Mouse (Mus musculus): ENCODE measurements around the gene Fgfr2.
"Not testable (repeated sequence)": the region's sequence is repeated elsewhere in the genome, so short reads cannot be mapped to it uniquely, and the experiment has no call there.

Fgfr2 gene

DNA sequence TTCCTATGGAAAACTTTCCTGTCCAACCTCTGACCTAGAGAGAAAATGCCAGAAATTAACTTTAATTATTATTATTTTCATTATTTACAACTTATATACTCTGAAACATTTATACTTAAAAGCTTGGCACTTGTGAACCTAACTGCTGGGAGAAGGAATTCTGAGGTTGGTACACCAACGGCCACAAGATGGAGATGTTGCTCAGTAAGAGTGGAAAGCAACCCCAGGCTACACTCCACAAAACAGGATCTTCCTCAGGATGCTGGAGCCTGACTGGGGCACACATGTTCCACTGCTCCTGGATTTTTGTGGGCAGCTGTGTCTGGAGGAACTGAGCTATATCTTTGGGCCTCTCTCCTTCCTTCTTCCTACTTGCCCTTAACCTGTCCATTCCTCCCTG is 1690.9 kb downstream of the Fgfr2 start:
- DNase-seq (ENCODE audit: low spot score) = no peak

DNA sequence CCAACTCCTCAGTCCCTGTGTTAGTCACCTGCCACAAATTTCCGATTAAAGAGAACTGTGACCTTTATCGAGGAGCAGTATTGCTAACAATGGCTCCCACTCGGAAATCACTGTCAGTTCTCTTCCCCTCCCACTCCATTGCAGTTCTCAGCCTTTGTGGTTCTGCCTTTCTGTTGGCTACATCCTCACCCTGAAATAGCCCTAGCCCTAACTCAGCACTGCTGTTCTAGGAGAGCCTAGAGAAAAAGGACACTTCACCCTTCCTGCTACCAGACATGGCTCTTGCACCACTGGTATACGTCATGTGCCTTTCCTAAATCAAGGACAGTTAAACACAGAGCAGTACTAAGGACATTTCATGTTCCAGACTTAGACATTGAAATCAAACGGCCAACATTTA is 1695.8 kb downstream of the Fgfr2 start:
- DNase-seq (ENCODE audit: low spot score) = no peak

DNA sequence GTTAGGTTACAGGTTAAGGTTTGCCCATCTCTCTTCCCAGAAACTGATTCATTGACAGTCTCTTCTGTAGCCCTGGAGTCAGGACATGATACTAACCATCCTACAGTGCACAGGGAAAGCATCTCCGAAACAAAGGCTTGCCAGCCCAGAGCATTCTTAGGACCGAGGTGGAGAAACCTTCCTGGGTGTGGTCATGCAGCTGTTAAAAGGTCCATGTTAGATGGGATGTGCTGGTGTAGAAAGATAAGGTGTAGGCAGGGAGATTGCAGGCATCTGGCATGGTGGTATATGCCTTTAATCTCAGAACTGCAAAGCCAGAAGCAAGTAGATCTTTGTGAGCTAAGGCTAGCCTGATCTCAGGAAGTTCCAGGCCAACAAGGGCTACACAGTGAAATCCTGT is 1698.2 kb downstream of the Fgfr2 start:
- DNase-seq (ENCODE audit: low spot score) = no peak

DNA sequence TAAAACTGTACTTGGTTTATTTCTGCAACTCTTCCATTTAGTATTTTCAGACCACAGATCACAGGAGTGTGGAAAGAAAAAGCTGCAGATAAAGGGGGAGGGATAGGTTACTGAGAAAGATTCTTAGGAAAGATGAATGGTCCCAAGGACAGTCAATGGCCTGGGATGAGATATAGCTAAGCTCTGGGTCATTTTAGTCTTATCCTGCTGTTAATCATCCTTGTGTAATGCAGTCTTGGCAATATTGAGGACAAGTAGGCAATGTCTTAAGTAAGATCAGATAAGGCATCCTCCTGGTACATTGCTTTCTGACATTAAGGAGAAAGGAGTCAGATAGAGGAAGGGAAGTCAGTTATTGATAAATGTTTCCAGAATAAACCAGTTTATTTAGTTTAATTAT is 1705.5 kb downstream of the Fgfr2 start:
- DNase-seq (ENCODE audit: low spot score) = no peak

DNA sequence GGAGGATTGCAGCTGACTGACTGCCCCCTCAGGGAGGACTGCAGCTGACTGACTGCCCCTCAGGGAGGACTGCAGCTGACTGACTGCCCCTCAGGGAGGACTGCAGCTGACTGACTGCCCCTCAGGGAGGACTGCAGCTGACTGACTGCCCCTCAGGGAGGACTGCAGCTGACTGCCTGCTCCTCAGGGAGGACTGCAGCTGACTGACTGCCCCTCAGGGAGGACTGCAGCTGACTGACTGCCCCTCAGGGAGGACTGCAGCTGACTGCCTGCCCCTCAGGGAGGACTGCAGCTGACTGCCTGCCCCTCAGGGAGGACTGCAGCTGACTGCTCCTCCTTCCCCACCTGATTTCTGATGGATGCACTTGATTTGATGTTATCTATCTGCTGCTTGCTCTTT is 1706.4 kb downstream of the Fgfr2 start:
- DNase-seq (ENCODE audit: low spot score) = not testable (repeated sequence)

DNA sequence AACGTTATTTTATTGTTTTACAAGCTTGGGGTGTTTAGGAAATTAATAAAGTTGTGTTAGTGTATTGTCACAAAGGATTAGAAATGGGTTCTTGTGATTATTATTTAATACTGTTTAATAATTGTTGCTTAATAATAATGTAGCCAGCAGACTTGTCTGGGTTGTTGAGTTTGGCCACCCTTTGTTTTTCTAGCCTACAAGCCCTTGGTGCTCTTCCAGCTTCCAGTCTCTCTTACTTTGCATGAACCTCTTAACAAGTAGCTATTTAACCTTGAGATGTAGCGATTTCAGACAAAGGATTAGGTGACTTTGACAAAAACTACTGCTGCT is 1711.2 kb downstream of the Fgfr2 start:
- no peak for DNase-seq (ENCODE audit: low spot score)

DNA sequence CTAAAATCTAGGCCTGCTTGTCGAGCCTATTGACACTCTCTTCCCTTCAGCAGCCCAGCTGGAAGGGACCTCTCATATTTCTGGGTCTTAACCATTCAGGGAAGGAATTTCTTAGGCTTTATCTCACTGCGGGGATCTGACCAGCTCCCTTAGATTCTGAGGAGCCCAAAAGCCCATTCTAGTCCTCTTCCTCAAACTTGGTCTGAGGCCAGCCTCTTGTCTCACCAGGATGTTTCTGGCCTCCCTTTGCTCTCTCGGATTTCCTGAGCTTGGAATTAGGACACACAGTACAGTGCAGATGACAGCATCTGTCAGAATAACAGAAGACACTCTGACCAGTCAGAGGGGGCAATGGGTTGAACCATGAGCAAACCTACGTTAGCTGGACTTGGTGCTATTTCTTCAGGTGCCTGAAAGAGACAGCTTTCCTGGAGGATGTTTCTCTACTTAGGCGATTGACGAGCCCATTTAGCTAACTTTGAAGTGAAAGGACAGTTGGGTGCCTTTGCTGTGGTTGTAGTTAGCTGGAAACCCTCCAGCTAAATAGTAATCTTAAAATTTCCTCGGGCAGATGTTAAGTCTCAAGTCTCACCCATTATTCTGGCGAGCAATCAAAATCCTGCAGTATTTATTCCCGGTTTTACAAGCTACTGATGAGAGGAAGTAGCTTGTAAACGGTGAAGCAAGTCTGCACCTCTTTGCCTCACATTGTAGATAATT is 1711.8 kb downstream of the Fgfr2 start:
- no peak for DNase-seq (ENCODE audit: low spot score)

DNA sequence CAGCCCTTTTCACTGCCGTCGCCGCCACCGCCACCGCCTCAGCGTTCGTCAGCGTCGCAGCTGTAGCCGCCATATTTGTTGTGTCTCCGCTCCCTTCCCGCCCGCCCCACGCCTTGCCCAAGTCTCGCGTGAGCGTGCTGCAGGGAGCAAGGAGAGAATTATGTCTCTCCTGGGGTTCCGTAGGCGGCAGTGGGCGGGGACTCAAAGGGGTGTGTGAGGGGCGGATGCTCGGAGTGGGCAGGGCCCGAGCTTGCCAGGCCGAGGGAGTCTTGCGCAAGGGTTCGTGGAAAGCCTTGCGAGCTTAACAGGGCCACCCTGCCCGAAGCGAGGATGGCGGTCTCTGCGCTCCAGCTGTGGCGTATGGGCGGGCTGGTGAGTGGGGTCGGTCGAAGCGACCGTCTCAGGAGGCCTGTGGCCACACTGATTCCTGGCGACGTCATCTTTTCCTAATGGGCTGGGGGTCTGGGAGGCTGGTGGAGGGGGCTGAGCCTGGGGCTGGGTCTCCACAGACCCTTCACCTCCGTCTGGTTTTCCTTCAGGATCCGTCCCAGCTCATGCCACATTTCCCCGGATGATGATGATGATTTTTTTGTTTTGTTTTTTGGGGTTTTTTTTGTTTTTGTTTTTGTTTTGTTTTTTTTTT is 1712.6 kb downstream of the Fgfr2 start, which contains the start of the genes Ikzf5 and Acadsb:
Gene Ikzf5 (minus strand): TSS at position 106 of the 643 bp plus-strand sequence.
Gene Acadsb (plus strand): TSS at position 186 of the 643 bp plus-strand sequence.
- DNase-seq (ENCODE audit: low spot score) = peak; percentile 99

DNA sequence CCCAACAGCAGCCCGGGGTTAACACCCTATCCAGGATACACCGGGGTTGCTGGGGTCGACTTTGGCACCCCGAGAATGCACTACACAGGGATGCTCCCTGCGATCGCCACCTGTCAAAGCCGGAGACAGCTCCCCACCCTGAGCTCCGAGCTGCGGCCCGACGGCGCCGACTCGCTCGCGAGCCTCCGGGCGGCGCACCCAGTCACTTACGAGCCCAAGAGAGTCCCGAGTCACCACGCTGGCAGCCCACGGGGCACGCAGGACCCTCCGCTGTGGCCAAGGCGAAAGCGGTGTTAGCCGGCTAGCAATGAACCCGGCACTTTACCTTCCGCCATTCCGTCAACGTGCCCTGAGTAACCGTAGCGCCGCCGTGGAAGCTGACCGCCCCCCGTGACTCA is 1713.2 kb downstream of the Fgfr2 start:
- DNase-seq (ENCODE audit: low spot score) = no peak

DNA sequence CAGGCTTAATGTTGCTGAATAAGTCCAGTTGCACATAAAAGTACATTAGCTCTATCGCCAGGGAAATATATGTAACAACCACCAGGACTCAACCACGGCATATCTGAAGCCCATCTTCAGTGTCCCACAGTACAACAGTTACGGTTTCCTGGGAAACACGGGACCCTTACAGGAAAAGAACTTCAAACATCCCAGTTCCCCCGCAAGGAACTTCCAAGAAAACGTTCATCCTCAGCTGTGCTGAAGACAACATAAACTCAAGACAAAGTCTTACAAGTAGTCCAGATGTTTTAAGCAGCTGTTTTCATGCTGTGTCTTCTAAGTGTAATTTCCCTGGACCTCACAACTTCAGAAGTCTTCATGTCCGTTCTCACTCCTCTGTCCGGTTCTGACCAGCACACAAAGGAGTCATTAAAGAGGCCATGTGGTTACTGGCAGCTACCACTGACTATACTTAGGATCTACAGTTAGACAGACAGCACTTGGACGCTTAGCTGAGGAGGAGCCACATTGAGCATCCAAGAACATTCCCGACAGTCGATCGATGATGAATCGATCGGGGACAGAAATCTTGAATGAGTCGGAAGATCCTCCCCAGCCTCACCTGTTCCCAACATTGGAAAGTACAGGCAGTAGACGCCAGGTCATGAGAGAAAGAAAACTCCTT is 1713.7 kb downstream of the Fgfr2 start:
- DNase-seq (ENCODE audit: low spot score) = no peak

DNA sequence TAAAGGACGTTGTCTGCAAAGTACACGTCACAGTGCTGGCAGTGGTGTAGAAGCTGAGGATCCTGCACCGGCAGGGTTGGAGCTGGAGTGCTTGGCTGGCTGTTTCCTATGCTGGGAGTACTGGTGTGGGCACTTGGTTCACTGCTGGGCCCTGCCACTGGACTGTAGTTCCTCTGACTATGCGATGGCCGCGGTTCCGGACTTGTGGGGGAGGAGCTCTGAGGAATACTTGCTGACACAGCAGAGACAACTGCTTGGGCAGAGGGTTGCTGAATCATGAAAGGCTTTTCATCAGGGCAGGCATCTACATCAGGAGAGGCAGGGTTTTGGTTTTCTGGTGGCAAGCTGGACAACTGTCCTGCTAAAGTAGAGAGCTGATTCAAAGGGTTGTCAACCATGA is 1731.4 kb downstream of the Fgfr2 start:
- DNase-seq (ENCODE audit: low spot score) = not testable (repeated sequence)

DNA sequence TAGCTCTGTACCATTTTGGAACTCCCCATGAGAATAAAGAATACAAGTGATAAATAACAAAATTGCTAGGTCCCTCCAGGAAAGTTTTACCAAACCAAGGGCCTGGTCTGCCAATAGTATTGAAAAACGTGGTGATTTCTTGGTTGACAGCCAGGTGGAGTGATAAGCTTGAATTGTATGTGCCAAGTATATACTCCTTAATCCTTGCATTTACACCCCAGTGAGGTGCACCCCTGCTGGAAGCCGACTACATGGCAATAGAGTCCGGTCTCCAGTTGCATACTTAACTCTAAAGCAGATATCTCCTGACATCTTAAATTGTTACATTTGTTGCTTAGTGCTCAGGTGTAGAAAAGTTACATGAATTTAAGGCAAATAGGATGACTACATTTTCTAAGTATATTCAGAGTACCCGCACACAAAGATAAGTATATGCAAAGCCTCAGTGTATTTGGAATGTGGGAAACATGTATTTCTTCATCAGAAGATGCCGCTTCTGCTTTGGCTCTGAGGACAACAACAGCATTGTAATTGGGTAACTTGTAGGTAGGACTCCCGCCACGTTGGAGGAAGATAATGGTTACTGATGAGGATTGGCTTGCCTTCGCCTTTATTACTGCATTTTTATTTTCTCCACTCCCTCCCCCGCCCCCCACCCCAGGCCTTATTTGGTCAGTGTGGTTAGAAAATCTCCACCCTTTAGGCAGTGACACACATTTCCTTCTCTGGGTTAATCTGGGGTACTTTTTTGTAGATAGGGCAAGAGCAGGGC is 1751.1 kb downstream of the Fgfr2 start:
- DNase-seq (ENCODE audit: low spot score) = no peak

DNA sequence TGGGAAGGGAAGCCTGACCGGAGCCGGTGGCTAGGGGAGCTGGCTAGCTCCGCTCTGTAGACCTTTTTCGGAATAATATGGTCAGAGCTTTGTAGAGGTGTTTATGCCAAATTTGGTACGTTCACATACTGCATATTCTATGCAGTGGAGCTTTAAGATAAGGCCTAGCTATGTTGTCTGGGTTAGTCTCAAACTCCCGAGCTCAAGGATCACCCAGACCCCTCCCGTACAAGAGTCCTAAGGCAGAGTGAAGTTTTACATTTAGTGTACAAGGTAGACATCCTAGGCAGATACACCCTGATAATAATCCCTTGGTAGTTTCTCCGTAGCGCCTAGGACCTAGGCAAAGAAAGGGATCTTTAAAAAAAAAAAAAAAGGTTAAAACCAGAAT is 1751.7 kb downstream of the Fgfr2 start:
- DNase-seq (ENCODE audit: low spot score) = no peak

DNA sequence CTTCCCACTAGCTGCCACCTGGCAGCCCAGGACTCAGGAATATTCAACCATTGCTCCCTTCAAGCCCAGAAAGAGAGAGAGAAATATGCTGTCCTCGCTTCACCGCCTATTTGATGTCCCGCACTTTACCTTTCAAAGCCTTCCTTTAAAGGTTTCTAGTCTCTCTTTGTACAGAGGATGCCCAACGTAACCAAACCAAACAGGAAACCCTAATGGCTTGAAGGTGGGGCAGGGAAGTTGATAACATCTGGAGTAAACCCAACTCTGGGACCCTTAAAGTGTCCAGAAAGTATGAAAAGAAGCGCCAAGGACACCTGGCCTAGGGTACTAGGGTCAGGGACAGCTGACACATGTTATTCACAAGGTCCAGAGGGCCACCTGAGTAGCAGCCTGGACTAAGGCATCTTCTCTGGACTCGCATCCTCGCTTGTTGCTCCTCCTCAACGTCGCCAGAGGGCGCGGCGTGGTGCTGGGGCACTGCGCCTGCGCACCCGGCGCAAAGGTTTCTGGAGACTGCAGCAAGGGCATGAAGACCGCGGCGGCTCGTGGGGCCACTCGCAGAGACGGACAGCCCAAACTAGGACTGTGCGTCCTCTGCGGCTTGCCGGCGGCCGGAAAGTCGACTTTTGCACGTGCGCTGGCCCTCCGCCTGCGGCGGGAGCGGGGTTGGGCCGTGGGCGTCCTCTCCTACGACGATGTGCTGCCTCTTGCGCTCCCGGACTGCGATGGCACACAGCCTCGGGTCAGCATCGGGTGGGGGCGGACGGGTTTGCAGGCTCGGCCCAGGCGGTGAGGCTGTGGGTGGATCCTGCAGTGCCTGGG is 1752.3 kb downstream of the Fgfr2 start, which contains the start of gene Pstk:
Gene Pstk (plus strand): TSS at position 494 of the 822 bp plus-strand sequence.
- DNase-seq (ENCODE audit: low spot score) = peak; percentile 87

DNA sequence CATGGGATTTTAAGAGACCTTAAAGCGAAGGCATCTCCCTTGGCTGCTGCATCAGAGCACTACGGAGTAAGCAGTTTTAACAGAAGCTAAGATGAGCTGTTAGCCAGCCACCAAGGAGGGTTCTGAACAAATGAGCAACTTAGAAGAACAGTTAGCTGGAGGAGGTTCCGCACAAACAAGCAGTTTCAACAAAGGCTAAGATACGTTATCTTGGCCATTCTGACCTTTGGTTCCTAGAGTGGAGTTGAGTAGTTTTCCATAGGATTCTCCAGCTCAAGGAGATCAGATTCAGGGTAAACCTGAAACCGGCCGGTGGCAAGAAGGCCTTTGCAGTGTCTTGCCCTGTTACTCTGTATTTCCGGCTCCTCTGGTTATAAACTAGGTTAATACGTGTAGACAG is 1759.0 kb downstream of the Fgfr2 start:
- DNase-seq (ENCODE audit: low spot score) = no peak

DNA sequence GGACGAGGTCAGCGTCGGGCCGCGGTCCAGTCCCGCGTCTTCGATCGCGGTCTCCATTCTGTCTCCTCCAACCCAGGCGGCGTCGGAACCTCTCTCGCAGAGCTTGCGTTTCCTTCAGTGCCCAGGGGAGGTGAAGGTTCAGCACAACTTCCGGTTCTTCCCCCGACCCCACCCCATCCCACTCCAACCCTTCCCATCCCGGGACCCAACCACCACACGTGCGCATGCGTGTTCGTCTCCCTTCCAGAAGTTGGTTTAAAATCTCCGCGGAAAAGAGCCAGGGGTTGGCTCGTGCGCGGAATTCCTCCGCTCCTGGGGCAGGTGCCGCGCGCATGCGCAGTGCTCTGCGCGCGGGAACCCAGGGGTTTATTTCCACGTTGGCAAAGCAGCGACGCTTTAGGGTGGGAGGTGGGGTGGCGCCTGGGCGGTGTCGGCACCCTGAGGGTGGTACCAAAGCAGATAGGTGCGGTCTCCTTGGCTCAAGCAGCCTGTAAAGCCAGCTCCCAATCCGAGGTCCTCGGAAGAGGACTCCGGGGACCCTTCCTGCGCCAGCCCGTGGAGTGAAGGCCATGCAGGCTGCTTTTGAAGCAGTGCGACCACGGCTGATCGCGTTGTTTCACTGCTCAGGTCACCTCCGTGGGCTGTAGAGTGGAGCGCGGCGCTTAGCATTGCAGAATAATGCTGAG is 1760.4 kb downstream of the Fgfr2 start, which contains the start of gene 2310057M21Rik:
Gene 2310057M21Rik (minus strand): TSS at position 145 of the 686 bp plus-strand sequence.
- DNase-seq (ENCODE audit: low spot score) = peak; percentile 90

DNA sequence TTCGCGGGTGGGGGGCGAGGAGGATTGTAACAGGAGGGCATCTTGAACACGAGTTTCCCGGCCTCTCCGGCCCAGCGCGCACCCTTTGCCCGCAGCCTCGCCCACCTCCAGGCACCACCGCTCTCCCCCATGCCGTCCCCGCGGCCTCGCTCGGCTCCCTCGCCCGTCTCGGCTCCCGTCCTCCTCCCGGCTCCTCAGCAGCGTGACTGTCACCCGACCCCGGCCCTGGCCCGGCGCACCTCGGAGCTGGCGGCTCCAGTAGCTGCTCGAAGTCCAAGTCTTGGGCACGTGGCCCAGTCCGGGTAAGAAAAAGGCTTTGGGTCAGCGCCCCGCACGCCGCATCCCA is 1760.9 kb downstream of the Fgfr2 start:
- DNase-seq (ENCODE audit: low spot score) = no peak

DNA sequence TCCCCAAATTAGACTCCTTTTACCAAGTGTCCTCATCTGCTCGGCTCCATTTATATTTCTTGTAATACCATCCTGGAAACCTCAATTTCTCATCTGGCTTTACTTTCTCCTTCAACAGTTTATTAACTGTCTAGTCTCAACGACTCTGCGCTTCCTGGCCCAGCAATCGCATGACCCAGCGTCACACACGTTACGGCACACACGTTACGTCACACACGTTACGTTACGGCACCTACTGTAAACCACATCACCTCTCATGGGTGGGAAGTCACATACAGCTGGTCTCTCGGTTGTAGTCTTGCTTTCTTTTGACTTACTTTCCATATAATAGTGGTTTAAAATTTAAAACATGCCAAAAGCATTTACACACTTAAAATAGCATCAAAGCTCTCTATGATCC is 1767.0 kb downstream of the Fgfr2 start:
- DNase-seq (ENCODE audit: low spot score) = no peak

DNA sequence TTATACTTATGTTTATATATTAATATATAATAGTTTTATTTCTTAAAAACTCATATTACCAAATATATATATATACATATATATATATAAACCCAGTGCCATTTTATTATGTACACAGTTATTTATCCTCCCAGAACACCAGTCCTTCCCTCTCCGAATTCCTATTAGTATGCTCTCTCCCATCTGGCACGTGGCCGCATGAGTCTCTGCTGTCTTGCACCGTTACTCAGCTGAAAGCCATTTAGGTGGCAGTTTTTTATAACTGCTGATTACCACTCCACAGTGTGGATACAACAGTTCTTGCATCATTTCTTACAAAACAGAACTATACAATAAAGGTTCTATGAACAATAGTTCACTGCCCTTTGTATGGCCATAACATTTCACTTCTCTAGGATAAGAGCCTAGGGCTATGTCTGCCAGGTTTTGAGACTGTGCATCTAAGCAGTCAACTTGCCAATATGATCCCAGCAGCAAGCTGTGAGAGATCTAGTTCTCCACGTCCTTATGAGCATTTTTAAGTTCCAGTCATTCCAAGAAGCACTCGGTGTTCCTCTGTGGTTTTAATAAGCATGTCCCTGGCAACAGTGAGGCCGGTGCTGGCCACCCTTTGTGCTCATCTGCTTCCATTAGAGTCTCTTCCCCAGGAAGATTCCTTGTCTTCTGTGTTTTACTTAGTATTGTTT is 1777.2 kb downstream of the Fgfr2 start:
- DNase-seq (ENCODE audit: low spot score) = no peak

DNA sequence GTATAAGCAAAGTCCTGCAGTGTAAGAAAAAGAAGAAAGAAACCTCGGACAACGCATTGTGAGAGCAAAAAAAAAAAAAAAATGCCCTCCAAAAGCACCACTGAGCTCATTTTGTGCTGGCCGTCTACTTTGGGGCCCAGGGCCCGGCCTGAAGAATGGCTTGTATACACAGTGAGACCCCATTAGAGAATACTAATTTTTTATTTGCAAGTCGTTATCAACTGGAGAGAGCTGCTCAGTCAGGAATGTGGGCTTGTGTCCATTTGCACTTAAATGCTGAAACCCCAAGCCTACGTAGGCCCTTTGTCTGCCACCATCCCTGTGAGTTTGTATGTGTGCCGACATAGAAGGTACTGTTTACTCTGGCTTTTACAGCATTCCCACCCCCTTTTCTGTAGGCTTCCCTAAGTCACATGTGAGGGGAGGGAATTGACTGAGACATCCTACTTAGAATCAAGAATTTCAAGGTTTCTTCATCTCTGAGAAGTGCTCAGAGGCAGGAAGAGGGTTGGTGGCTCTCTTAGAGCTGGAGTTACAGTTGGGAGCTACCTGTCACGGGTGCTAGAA is 1785.6 kb downstream of the Fgfr2 start:
- DNase-seq (ENCODE audit: low spot score) = no peak
